Mouse (Mus musculus) ES-CJ7 (cell line): ENCODE measurements around the gene Gm29735.
"Not testable (repeated sequence)": the region's sequence is repeated elsewhere in the genome, so short reads cannot be mapped to it uniquely, and the experiment has no call there.

ENCODE experiments used
- DNase-seq: peaks from one replicate; pipeline ENCODE4 v3.0.0; 2011; ENCODE audit warnings: low read depth, low spot score

The Gm29735 gene

DNA sequence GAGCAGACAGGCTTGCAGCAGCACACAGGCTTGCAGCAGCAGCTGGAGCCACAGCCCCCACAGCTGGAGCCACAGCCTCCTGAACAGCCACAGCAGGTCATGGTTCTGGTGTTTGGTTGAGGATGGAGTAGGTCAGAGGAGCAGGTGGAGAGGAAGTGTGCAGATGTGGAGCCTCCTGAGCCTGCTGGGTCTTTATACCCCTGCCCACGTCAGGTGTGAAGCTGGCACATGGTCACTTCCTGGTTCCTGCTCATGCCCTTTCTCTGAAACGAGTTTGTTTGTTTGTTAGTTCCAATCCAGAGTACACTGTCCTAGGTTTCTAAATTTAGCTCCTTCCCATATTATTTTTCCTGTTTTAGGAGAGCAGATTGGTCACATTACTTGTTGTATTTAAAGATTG lies at the start of gene Gm29735:
Gm29735 (minus strand) TSS at position 101 of the 400 bp plus-strand sequence.
- DNase-seq = not testable (repeated sequence)

DNA sequence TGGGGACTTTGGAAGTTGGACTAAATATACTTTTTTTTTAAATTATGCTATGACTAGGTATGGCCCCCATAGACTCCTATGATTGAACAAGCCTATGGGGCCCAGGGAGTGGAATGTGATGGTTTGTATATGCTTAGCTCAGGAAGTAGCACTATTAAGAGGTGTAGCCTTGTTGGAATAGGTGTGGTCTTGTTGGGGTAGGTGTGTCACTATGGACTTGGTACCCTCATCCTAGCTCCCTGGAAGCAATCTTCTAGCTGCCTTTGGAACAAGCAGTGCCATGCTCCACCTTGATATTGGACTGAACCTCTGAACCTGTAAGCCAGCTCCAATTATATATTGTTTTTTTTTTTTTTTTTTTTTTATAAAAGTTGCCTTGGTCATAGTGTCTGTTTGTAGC lies 48.6 kb upstream of the Gm29735 start:
- no peak for DNase-seq

DNA sequence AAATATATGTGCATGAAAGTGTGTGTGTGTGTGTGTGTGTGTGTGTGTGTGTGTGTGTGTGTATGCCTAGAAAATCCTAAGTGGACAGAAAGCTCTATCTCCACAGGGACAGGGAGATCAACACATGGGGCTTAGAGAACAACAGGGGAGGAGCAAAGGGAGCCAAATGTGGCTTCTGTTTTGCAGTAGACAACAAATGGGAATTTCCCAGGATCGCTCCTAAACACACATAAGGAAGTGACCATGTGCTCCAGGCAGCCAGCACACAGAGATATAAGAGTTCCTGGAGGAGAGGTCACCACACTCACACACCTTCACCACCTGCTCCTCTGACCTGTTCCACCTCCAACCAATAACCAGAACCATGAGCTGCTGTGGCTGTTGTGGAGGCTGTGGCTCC lies 44.2 kb upstream of the Gm29735 start, which contains the start of gene Krtap5-3:
Krtap5-3 (plus strand) TSS at position 301 of the 400 bp plus-strand sequence.
- DNase-seq = no peak

DNA sequence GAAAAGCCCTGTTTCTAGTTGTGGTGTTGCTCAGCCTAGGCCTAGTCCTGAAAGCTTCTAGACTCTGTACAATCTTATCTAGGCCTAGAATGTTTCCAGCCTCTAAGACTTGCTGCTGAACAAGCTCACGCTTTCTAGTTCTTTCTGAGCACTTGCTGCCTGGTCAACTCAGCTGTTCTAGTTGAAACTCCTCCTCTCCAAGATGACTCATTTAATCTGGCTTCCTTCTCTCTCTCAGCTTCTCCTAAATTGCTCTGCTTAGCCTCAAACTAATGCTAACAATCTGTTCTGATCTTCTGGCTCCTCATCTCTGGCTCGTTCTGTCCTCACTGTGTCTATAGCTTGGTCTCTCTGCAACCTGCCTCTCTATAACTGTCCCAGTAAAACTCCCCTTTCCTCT lies 41.8 kb upstream of the Gm29735 start:
- no peak for DNase-seq

DNA sequence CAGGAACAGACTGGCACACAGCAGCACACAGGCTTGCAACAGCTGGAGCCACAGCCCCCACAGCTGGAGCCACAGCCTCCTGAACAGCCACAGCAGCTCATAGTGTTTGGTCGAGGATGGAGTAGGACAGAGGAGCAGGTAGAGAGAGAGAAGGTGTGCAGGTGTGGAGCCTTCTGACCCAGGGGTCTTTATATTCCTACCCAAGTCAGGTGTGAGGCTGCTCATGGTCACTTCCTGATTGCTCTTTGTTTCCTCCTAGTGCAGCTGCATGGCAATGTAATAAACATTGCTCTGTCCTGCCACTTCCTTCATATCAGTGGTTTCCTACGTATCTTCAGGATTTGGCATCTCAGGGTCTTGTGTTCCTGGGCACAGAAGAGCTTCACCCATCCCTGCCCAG lies 33.4 kb upstream of the Gm29735 start, which contains the start of gene Gm10153:
Gm10153 (minus strand) TSS at position 101 of the 400 bp plus-strand sequence.
- DNase-seq = no peak

DNA sequence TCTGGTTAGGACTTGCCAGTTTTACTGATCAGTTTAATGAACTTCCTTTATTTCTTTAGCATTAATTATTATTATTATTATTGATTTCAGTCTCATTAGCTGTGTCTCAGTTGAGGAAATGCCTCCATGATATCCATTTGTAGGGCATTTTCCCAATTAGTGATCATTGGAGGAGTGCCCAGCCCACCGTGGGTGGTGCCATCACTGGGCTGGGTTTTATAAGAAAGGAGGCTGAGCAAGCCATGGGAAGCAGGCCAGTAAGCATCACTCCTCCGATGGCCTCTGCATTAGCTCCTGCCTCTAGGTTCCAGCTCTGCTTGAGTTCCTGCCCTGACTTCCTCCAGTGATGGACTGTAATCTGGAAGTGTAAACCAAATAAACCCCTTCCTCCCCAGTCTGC lies 31.2 kb upstream of the Gm29735 start:
- no peak for DNase-seq

DNA sequence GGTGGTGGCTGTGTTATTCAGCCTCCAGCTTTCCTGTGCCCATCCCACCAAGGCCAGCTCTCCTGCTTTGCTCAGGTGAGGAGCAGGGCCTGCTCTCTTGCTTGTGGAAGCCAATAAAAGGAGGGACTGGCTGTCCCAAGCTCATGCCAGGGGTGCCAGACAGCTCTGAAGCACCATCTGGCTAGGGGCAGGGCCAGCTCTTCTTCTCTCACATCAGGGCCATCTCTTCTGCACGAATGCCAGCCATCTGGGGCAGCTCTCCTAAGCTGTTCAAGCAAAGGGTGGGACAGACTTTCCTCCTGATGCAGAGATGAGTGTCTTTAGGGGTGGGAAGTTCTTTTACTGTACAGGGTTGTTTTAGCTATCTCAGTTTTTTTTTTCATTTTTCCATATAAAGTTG lies 24.1 kb upstream of the Gm29735 start:
- DNase-seq = no peak

DNA sequence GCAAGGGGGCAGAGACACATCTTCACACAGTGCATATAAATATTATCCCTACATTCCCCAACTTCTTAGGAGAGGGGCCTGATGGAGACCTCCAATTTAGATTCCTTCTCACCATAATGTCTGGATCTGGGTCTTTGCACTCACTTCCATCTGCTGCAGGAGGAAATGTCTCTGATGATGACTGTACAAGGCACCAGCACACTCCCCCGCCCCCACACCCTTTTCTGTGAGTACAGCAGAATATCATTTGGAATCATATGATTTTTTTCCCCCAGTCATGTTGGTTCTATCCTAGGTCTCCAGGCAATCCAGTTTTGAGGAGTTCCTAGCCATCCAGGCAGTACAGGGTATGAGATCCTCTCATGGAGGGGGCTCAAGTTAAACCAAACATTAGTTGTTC lies 21.8 kb upstream of the Gm29735 start:
- DNase-seq = no peak

DNA sequence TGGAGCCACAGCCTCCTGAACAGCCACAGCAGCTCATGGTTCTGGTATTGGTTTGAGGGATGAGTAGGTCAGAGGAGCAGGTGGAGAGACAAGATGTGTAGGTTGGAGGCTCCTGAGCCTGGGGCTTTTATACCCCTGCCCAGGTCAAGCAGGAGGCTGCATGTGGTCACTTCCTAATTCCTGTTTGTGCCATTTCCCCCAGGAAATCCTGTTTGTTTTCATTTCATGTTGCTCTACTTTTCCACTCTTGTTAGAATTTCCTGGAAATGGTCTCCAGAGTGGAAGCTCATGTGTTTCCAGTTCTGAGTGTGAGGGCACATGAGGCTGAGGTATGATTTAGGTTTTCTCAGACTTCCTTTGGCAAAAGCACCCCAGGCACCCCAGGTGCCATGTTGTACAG lies 19.0 kb upstream of the Gm29735 start, which contains the start of gene Krtap5-2:
Krtap5-2 (minus strand) TSS at position 101 of the 400 bp plus-strand sequence.
- not testable (repeated sequence) for DNase-seq

DNA sequence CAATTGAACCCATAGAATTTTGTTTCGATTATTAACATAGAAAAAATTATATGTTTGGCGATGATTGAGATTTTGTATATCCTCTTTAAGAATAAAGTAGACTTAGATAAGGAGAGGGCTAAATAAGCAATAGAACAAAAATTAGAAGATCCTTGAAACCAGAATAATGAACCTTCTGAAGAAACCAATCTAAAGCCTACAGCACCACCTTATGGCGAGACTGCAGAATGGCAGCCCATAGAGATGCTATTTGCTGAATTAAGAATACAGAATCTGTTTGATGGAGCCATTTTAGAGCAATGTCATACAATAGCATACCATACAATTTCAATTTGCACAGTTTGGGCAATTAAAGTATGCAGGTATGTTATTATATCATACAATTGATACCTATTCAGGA lies 12.9 kb upstream of the Gm29735 start:
- peak; percentile 31 for DNase-seq

DNA sequence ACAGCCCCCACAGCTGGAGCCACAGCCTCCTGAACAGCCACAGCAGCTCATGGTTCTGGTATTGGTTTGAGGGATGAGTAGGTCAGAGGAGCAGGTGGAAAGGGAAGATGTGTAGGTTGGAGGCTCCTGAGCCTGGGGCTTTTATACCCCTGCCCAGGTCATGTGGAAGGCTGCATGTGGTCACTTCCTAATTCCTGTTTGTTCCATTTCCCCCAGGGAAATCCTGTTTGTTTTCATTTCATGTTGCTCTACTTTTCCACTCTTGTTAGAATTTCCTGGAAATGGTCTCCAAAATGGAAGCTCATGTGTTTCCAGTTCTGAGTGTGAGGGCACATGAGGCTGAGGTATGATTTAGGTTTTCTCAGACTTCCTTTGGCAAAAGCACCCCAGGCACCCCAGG lies 8.7 kb upstream of the Gm29735 start, which contains the start of gene Gm4553:
Gm4553 (minus strand) TSS at position 101 of the 400 bp plus-strand sequence.
- DNase-seq = not testable (repeated sequence)

DNA sequence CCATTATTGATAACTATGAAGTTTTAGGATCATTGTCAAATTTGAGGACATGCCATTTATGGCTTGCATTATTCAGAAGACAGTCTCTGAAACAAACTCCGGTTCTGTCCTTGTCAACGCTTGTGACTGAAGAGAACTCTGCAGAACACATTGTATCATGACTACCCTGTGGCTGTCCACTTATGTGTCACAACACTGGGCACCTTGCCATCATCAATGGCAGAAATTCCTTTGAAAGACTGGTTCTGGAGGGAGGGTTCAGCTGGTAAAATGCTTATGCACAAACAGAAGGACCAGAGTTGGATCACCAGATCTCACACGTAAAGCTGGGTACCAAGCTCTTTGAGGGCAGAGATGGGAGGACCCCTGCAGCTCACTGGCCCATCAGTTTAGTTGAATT lies 2.5 kb upstream of the Gm29735 start:
- no peak for DNase-seq

DNA sequence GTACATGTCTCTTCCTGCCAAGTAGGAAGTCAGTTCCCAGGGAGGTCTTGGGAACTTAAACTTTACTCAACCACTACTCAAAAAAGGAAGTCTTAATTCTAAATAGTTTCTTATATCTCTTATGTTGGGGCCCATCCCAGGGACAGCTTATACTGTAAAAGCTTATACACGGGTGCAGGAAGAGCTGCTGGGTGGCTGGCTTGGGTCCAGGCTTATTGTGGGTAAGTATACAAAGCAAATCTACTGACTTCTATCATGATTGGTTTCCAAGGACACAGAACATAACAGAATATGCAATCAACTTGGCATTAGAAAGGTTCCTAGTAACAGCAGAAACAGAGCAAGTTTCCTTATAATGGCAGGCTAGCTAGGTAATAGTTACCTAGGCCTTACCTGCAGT lies 1.6 kb downstream of the Gm29735 start:
- no peak for DNase-seq

DNA sequence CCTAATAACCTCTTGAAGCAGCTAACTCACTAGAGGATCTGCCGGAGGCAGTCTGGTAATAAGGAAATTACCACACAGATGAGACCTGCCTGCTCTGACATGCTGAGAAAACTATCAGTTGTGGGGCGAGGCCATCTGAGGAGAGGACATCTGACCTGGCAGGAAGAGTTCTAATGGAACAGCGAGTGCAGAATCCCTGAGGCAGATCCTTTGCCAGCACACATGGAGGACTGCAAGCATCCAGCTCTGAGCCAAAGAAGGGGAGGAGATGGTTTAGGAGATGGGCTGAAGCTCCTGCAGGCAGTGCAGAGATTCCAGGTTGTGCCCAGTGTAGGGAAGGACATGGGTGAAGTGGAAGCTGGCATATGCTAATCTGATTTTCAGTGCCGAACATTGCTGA lies 4.7 kb downstream of the Gm29735 start:
- no peak for DNase-seq

DNA sequence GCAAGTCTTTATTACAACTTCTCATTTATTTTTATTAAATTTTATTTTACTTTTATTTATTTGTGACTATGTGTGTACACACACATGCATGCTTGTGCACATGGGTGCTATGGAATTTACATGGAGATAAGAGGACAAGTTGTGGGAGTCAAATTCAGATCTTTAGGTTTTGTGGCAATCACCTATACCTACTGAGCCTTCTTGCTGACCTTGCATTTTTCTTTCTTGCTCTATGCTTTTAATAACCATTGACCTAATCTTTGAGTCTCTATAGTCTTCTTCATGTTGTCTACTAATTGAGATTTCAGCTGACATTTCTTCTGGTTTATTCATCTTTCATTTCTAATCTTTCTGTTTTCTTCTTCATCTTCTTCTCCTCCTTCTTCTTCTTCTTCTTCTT lies 8.3 kb downstream of the Gm29735 start:
- DNase-seq = no peak

DNA sequence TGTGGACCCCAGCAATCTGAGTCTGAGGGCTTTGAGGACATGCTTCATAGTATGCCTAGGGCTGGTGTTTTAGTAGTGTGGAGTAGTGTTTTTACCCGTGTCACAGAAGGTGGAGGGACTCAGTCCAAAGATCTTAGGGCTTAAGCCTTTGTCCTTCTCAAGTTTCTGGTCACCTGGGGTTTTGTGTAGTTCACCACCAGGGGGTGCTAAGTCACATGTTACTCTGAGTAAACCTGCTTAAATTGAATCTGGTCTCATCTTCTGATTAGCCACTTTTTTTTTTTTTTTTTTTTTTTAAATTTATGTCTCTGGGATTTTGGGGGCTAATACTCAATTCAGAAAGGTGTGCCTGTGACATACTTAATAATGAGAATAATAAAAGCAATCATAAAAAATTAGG lies 10.9 kb downstream of the Gm29735 start:
- DNase-seq = peak; percentile 78

DNA sequence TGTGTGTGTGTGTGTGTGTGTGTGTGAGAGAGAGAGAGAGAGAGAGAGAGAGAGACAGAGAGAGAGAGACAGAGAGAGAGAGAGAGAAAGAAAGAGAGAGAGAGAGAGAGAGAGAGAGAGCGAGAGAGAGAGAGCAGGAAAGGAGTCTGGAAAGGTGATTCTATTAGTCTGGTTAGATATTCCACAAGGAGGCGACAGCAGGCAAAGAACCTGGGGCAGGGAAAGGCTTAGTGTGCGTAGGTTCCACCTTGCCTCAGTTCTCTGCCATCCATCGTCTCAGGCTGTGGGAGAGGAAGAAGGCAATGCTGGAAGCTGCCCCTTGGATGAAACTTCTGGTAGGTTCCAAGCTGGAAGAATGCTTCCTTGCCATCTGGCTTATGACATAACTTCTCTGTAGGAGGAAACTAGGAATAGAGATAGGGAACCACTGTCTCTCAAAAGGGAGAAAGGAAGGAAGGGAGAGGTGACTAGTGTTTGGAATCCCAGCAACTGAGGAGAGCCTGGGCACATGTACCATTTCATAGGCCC lies 11.4 kb downstream of the Gm29735 start:
- peak; percentile 22 for DNase-seq

DNA sequence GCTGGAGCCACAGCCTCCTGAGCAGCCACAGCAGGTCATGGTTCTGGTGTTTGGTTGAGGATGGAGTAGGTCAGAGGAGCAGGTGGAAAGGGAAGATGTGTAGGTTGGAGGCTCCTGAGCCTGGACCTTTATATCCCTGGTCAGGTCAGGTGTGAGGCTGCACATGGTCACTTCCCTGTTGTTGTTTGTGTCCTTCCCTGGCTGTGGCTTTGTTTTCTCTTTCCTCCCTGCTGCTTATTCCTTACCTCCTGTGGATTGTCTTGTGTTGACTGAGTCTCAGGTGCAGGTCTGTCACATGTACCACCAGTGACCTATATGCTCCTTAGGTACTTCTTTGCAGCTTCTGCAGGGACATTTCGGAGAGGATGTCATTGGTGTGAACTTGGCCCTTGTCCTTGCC lies 12.4 kb downstream of the Gm29735 start, which contains the start of gene Gm45337:
Gm45337 (minus strand) TSS at position 101 of the 400 bp plus-strand sequence.
- DNase-seq = no peak

DNA sequence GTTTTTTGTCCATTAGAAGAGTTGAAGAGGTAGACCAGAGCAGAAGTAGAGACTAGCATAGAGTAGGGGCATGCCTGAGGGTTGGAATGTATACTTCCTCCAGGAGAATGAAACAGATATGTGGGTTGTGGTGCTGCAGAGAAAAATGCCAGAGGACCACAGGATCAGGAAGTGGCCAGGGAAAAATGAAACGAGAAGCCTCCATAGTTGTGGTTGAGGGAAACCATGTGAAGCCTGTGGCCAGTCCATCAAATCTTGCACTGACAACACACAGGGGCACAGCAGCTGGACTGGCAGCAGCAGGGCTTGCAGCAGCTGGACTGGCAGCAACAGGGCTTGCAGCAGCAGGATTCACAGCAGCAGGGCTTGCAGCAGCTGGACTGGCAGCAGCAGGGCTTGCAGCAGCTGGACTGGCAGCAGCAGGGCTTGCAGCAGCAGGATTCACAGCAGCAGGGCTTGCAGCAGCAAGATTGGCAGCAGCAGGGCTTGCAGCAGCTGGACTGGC lies 13.4 kb downstream of the Gm29735 start:
- not testable (repeated sequence) for DNase-seq

DNA sequence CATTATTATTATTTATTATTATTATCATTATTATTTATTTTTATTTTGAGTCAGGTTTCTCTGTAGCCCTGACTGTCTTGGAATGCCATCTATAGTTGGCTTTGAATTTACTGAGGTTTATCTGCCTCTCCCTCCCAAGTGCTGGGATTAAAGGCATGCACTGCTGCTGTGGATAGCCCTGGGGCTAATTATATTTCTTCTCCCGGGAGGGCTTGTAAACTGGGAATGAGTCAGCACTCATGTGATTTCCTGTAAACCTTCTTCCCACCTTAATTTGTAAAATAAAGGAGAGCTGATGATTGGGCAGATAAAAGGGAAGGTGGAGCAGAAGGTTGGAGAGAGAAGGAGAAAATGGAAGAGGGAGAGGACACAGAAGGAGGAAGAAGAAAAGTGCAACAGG lies 16.2 kb downstream of the Gm29735 start:
- peak; percentile 45 for DNase-seq

DNA sequence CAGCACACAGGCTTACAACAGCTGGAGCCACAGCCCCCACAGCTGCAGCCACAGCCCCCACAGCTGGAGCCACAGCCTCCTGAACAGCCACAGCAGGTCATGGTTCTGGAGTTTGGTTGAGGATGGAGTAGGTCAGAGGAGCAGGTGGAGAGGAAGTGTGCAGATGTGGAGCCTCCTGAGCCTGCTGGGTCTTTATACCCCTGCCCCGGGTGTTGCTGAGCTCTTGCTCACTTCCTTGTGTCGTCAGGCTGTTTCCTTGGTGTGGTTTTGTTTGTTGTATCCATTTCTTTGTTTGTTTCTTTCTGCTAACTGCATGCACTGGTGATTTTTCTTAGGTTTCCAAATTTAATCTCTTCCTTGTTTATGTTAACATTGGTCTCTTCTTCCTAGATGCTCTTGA lies 21.0 kb downstream of the Gm29735 start, which contains the start of gene Gm39115:
Gm39115 (minus strand) TSS at position 101 of the 400 bp plus-strand sequence.
- DNase-seq = not testable (repeated sequence)

DNA sequence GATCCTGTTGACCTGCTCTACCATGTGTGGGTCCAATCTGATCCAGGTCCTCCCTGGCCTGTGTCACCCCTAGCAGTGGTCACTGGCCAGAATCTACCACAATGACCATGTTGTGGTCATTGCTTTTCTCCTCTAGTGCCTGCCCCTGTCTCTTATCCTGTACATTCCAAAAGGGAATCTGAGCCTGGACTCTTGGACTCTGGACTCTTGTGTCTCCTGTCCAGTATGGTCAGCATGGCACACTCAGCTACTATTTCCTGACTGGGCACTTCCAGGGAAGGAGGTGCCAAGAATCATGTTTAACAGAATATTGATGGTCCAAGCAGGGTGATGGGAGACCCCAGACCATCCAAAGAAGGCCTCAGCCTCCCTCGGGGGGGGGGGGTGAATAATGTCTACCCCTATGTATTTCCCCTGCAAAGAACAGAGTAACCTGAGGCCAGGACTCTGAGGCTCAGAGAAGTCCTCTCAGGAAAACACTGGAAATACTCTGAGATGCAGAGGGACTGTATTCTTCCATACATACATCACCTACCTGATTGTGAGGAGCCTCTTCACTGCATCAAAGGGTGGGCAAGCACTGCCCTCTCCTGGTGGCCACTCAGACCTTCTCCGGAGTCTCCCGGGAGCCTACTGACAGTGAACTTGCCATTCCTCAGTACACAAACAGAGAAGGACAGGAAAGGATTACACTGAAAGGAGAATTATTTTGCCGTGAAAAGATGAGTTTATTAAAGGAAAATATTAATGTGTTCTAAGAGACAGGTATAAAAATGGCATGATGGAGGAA lies 22.5 kb downstream of the Gm29735 start:
- no peak for DNase-seq

DNA sequence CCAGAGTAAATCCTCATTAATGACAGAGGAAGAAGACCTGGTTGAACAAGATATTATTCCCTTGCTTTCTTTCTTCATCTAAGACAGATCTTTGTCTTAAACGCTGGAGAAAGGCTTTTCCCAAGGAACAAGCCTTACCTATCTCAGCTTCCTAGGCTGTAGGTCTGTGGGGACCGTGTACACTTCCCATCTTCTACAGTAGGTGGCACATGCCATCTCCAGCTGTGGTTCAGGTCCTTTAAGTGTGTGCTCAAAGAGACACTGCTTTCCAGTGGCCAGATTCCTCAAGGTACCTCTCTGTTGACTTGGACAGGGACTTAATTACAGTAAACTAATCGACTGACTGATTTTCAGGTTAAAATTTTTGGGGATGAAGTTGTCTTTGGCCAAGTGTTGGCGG lies 28.1 kb downstream of the Gm29735 start:
- peak; percentile 16 for DNase-seq
